Mouse (Mus musculus): Measurements from ENCODE around the gene Mlh3. TPM values are rescaled to one million over a fixed set of nuclear protein-coding genes. Genes with fewer than 3 reads are reported as not detected.

The Mlh3 gene
- polyA plus RNA-seq, 1 experiment: 2.1 TPM

- no peak for DNase-seq (ENCODE audit: low read depth, low spot score)
- 73% methylated on average over 5 of the region's 5 CpGs for WGBS
Measured at GRCm38 (mm10) chr12:85195086-85195485, 75.3 kb downstream of the Mlh3 start.

DNA sequence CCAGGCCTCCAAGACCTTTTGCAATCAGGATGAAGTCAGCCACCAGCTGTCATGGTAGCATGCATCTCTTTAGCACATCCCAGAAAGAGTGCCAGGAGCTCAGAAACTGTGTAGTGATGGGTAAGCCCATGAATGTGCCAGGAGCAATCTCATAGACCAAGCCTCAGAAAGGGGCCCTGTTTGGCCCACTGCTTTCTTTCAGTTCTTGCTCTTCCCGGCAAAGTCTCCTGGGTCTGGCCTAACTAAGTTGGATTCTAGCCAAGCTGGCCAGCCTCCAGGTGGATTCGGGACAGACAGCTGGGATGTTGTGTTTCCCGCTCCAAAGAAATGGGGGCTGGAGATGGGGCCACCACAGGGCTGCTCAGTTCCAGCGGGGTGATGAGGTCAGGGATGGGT is 75.8 kb downstream of the Mlh3 start:
- 14% methylated on average over 4 of the region's 4 CpGs for WGBS
- no peak for DNase-seq (ENCODE audit: low read depth, low spot score)

DNA sequence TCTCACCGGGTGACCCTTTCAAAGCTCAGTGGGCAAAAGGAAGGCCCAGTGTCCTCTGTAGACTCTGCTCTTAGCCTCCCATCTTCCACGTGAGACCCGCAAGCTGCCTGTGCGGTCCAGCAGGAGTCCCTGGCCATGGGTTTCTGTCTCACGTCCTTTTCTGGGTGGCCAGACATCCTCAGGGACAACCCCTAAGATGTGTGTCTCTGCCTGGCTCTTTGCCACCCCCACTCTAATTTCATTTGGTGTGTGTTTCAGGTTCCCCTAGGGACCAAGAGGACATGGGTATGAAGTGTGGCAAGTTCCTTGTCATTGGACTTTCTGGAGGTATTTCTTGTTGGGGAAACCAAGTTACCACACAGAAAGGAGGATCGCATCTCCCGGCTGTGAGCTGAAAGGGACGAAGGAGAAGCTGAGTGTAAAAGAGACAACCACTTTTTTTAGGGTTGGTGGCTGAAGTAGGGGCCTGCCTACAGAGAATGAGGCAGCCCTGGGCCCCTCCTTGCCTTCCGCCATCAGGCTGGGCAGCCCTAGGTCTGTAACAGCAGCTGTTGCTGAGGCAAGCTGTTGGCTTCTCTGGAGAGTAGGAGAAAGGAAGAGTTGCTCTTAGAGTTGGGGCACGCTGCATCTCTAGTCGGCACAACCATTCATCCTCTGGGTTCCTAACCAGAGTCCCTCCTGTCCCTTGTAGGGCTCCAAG is 76.3 kb downstream of the Mlh3 start:
- no peak for DNase-seq (ENCODE audit: low read depth, low spot score)
- 89% methylated on average over 11 of the region's 11 CpGs for WGBS

DNA sequence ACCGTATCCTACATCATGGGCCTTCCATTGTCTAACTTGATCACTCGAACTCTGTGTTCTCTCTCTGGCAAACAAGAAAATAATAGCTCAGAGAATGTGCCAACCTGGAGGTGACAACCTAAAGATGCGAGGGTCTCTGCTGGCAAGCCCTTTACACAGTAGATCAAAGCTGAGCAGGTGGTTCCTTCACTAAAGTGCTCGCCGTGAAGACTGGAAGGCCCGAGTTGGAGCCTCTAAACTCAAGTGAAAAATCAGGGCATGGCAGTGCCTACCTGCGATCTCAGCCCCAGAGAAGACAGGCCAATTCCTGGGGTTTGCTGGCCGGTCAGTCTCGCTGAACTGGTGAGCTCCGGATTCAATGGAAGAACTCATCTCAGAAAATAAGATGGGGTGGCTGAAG is 77.3 kb downstream of the Mlh3 start:
- no peak for DNase-seq (ENCODE audit: low read depth, low spot score)
- 84% methylated on average over 10 of the region's 10 CpGs for WGBS

DNA sequence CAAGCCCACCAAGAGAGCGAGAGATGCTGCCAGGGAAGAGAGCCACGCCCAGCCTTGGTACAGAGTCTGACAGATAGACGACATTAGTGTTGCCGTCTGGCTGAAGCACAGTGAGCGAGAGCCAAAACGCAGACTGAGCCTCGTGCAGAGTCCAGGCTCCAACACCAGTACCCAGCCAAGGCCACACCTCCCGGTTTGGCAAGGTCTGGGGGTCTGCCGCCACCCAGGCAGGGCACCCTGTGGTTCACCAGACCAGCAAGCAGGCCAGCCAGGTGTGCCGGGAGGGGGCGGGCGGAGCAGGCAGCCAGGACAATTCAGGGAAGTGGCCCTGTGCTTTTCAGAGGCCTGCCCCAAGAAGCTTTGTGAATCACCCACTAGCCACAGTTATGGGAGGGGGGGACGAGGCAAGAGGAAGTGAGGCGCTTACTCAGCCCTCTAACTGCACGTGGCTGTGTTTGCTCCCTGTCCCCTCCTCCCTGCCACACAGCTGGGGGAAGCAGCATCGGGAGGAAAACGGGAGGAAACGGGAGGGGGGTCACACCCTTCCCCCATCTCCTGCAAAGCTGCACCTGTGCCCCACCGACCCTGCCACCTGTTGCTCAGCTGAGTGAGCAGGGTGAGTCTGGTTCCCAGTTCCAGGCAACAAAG is 77.8 kb downstream of the Mlh3 start:
- WGBS: 10% methylated on average over 19 of the region's 19 CpGs
- no peak for DNase-seq (ENCODE audit: low read depth, low spot score)

DNA sequence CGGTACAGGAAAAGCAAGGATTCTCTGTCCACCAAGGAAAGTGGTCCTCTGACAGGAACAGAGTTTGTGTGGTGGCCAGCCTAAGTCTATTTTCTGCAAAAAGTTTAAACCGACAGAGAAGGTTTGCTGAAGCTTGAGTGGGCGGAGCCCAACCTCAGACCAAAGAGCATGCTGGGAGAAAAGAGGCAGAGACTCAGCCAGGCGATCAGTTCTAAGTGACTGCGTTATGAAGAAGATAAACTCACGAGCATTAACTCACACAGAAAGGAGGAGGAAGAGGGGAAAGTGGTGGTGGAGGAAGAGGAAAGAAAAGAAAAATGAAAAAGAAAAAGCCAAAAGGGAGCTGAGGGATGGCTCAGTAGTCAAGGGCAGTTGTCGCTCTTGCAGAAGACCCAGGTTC is 80.1 kb downstream of the Mlh3 start:
- WGBS: 68% methylated on average over 7 of the region's 7 CpGs
- DNase-seq (ENCODE audit: low read depth, low spot score): no peak

- WGBS: 57% methylated on average over 7 of the region's 7 CpGs
- no peak for DNase-seq (ENCODE audit: low read depth, low spot score)
Measured at GRCm38 (mm10) chr12:85186361-85186760, 84.0 kb downstream of the Mlh3 start.

GRCm38 (mm10) chr12:85185810-85186209 is 84.6 kb downstream of the Mlh3 start:
- DNase-seq (ENCODE audit: low read depth, low spot score): no peak
- 33% methylated on average over 8 of the region's 8 CpGs for WGBS

Other genes starting within 250 kb of the Mlh3 start
- 0.46 and 0.81 TPM in 2 replicates for gene Prox2, start 159.8 kb downstream of the Mlh3 start, polyA plus RNA-seq (2012; rRNA removed)
- 134 and 207 TPM in 2 replicates for gene Dlst, start 159.8 kb downstream of the Mlh3 start, polyA plus RNA-seq (2012; rRNA removed)
- 0.97 and 1.2 TPM in 2 replicates for gene Rps6kl1, start 119.3 kb downstream of the Mlh3 start, polyA plus RNA-seq (2012; rRNA removed)
- 1.2 TPM in 2 replicates for gene Pgf, start 92.8 kb downstream of the Mlh3 start, polyA plus RNA-seq (2012; rRNA removed)
- 84.1 and 90.8 TPM in 2 replicates for gene Eif2b2, start 51.1 kb downstream of the Mlh3 start, polyA plus RNA-seq (2012; rRNA removed)
- 2.8 and 3.6 TPM in 2 replicates for gene Acyp1, start 17.8 kb upstream of the Mlh3 start, polyA plus RNA-seq (2012; rRNA removed)
- 0.22 and 0.24 TPM in 2 replicates for gene Zc2hc1c, start 18.0 kb upstream of the Mlh3 start, polyA plus RNA-seq (2012; rRNA removed)
- gene Nek9, start 68.8 kb upstream of the Mlh3 start, polyA plus RNA-seq (2012; rRNA removed): 15.3 and 21.7 TPM in 2 replicates
- gene Tmed10, start 104.2 kb upstream of the Mlh3 start, polyA plus RNA-seq (2012; rRNA removed): 227 and 242 TPM in 2 replicates
- gene Fos, start 203.3 kb upstream of the Mlh3 start, polyA plus RNA-seq (2012; rRNA removed): 46.5 and 153 TPM in 2 replicates